Mouse (Mus musculus): ENCODE data around the gene Utp20.
"Not testable (repeated sequence)": the region's sequence is repeated elsewhere in the genome, so short reads cannot be mapped to it uniquely, and the experiment has no call there.

Utp20 gene

GRCm38 (mm10) chr10:88826188-88826946 is at the start of gene Utp20:
TSS of gene Utp20 (minus strand) at chr10:88826804.
- peak; percentile 56 to 73 for DNase-seq

GRCm38 (mm10) chr10:88874870-88875269 is 48.3 kb upstream of the Utp20 start:
- DNase-seq = no peak

GRCm38 (mm10) chr10:88866017-88866416 is 39.4 kb upstream of the Utp20 start:
- DNase-seq = no peak

GRCm38 (mm10) chr10:88862293-88862692 is 35.7 kb upstream of the Utp20 start:
- no peak for DNase-seq

GRCm38 (mm10) chr10:88861416-88861815 is 34.8 kb upstream of the Utp20 start:
- DNase-seq = no peak

GRCm38 (mm10) chr10:88860911-88861310 is 34.3 kb upstream of the Utp20 start:
- no peak for DNase-seq

- no peak for DNase-seq
Observed at GRCm38 (mm10) chr10:88853326-88853725, 26.7 kb upstream of the Utp20 start.

- no peak for DNase-seq
Observed at GRCm38 (mm10) chr10:88849976-88850375, 23.4 kb upstream of the Utp20 start.

- DNase-seq = no peak
Observed at GRCm38 (mm10) chr10:88848876-88849476, 22.4 kb upstream of the Utp20 start.

GRCm38 (mm10) chr10:88834227-88834626 is 7.6 kb upstream of the Utp20 start:
- no peak for DNase-seq

- DNase-seq = no peak
Observed at GRCm38 (mm10) chr10:88828361-88828760, 1.8 kb upstream of the Utp20 start.

- no peak for DNase-seq
Observed at GRCm38 (mm10) chr10:88827596-88827995, 992 bp upstream of the Utp20 start.

GRCm38 (mm10) chr10:88826947-88827306 is 323 bp upstream of the Utp20 start:
- DNase-seq = not testable (repeated sequence)

GRCm38 (mm10) chr10:88817335-88817734 is 9.3 kb downstream of the Utp20 start:
- DNase-seq = no peak

- DNase-seq = no peak
Observed at GRCm38 (mm10) chr10:88815256-88815655, 11.3 kb downstream of the Utp20 start.

- DNase-seq = no peak
Observed at GRCm38 (mm10) chr10:88811704-88812103, 14.9 kb downstream of the Utp20 start.

GRCm38 (mm10) chr10:88802236-88802635 is 24.4 kb downstream of the Utp20 start:
- DNase-seq = peak in 1 of 2 experiments; percentile 14

GRCm38 (mm10) chr10:88799381-88799780 is 27.2 kb downstream of the Utp20 start:
- peak in 1 of 2 experiments; percentile 13 for DNase-seq

- DNase-seq = no peak
Observed at GRCm38 (mm10) chr10:88797452-88797851, 29.2 kb downstream of the Utp20 start.

- DNase-seq = no peak
Observed at GRCm38 (mm10) chr10:88796939-88797338, 29.7 kb downstream of the Utp20 start.

GRCm38 (mm10) chr10:88795226-88795625 is 31.4 kb downstream of the Utp20 start:
- DNase-seq = no peak

GRCm38 (mm10) chr10:88794606-88795005 is 32.0 kb downstream of the Utp20 start:
- no peak for DNase-seq

- DNase-seq = no peak
Observed at GRCm38 (mm10) chr10:88793671-88794070, 32.9 kb downstream of the Utp20 start.

GRCm38 (mm10) chr10:88784513-88784931 is 42.1 kb downstream of the Utp20 start:
- DNase-seq = no peak

All from spleen, adult 18-20 months (tissue).